Mouse (Mus musculus) layer of hippocampus, postnatal 10 days (tissue): ENCODE data around the gene Sumo1. TPM values are rescaled to one million over a fixed set of nuclear protein-coding genes. Genes with fewer than 3 reads are reported as not detected.

Source experiments
- DNase-seq, 2 experiments: peaks; one replicate each; pipeline ENCODE4 v3.0.0; 2021; ENCODE audit warnings: low spot score in 2 of 2
- total RNA-seq, 2 experiments: library from RNA; stranded (reverse); gene quantifications; 2 replicates each; pipeline ENCODE4 v1.2.3; 2021

Sumo1 gene
- total RNA-seq, 2 experiments from 2014 or later, result 103 to 105 TPM

- no peak for DNase-seq
Measured at GRCm38 (mm10) chr1:59595609-59596008, 75.0 kb downstream of the Sumo1 start.

GRCm38 (mm10) chr1:59594586-59595266 is 75.9 kb downstream of the Sumo1 start:
- DNase-seq, result no peak

GRCm38 (mm10) chr1:59593622-59594035 is 77.0 kb downstream of the Sumo1 start:
- no peak for DNase-seq

- DNase-seq, result no peak
Measured at GRCm38 (mm10) chr1:59592876-59593275, 77.8 kb downstream of the Sumo1 start.

GRCm38 (mm10) chr1:59592359-59592758 is 78.3 kb downstream of the Sumo1 start:
- peak in 1 of 2 experiments; percentile 28 for DNase-seq

- DNase-seq, result no peak
Measured at GRCm38 (mm10) chr1:59589271-59589670, 81.4 kb downstream of the Sumo1 start.

- peak; percentile 70 to 83 for DNase-seq
Measured at GRCm38 (mm10) chr1:59584656-59585410, 85.8 kb downstream of the Sumo1 start.

GRCm38 (mm10) chr1:59580880-59581279 is 89.8 kb downstream of the Sumo1 start:
- no peak for DNase-seq

- DNase-seq, result no peak
Measured at GRCm38 (mm10) chr1:59580131-59580751, 90.4 kb downstream of the Sumo1 start.

- no peak for DNase-seq
Measured at GRCm38 (mm10) chr1:59579327-59579726, 91.3 kb downstream of the Sumo1 start.

- no peak for DNase-seq
Measured at GRCm38 (mm10) chr1:59578770-59579169, 91.9 kb downstream of the Sumo1 start.

- peak in 1 of 2 experiments; percentile 47 for DNase-seq
Measured at GRCm38 (mm10) chr1:59574262-59575187, 96.1 kb downstream of the Sumo1 start.

- DNase-seq, result no peak
Measured at GRCm38 (mm10) chr1:59573843-59574242, 96.8 kb downstream of the Sumo1 start.

GRCm38 (mm10) chr1:59571502-59571901 is 99.1 kb downstream of the Sumo1 start:
- no peak for DNase-seq

- no peak for DNase-seq
Measured at GRCm38 (mm10) chr1:59570767-59571166, 99.9 kb downstream of the Sumo1 start.

- no peak for DNase-seq
Measured at GRCm38 (mm10) chr1:59569301-59569700, 101.3 kb downstream of the Sumo1 start.

- DNase-seq, result no peak
Measured at GRCm38 (mm10) chr1:59568283-59568682, 102.4 kb downstream of the Sumo1 start.

- DNase-seq, result no peak
Measured at GRCm38 (mm10) chr1:59567521-59567920, 103.1 kb downstream of the Sumo1 start.

- DNase-seq, result peak; percentile 31 to 38
Measured at GRCm38 (mm10) chr1:59566926-59567325, 103.7 kb downstream of the Sumo1 start.

GRCm38 (mm10) chr1:59566281-59566680 is 104.4 kb downstream of the Sumo1 start:
- no peak for DNase-seq

GRCm38 (mm10) chr1:59565804-59566203 is 104.8 kb downstream of the Sumo1 start:
- DNase-seq, result no peak
